Mouse (Mus musculus): ENCODE data around the gene Tor3a. TPM values are rescaled to one million over a fixed set of nuclear protein-coding genes. Genes with fewer than 3 reads are reported as not detected.
A peak's percentile ranks its signal among the peaks of the same experiment; 100 is the strongest.

Gene Tor3a
- polyA plus RNA-seq, 1 experiment = 47.2 TPM

GRCm38 (mm10) chr1:156717751-156718285 is 43.7 kb upstream of the Tor3a start:
- Histone ChIP-seq H3K4me1 (replicated peaks; ENCODE audit: control insufficient read depth, insufficient read depth, low read length) (no peaks in the 10 kb centered on the region), H3K27me3 (ENCODE audit: control insufficient read depth, insufficient read depth, low read length) (no peaks in the 10 kb centered on the region), H3K4me3 (ENCODE audit: control insufficient read depth, insufficient read depth, low read length) (peak overlapping the region; percentile 95), H3K27ac (ENCODE audit: control insufficient read depth, insufficient read depth, low read length) (no peak overlapping the region), H3K36me3 (ENCODE audit: control insufficient read depth, insufficient read depth, low read length) (no peaks in the 10 kb centered on the region)
- WGBS = 27% methylated on average over 13 of the region's 13 CpGs
- no peak for DNase-seq
- TF ChIP-seq POLR2A (IDR thresholded peaks at IDR 0.05; ENCODE audit: control insufficient read depth, extremely low read depth, insufficient read depth, low read length, poor library complexity) (no peak), CTCF (IDR thresholded peaks at IDR 0.05; ENCODE audit: borderline replicate concordance, control insufficient read depth, extremely low read depth, insufficient read depth, low read length, poor library complexity) (no peak)

GRCm38 (mm10) chr1:156716681-156717080 is 42.5 kb upstream of the Tor3a start:
- H3K36me3 ChIP-seq (ENCODE audit: control insufficient read depth, insufficient read depth, low read length) = no peaks in the 10 kb centered on the region
- WGBS = 97% methylated on average over 6 of the region's 6 CpGs
- no peak for DNase-seq

GRCm38 (mm10) chr1:156710472-156711098 is 36.4 kb upstream of the Tor3a start:
- DNase-seq = peak; percentile 22
- Histone ChIP-seq H3K4me3 (ENCODE audit: control insufficient read depth, insufficient read depth, low read length) (no peak overlapping the region), H3K4me1 (replicated peaks; ENCODE audit: control insufficient read depth, insufficient read depth, low read length) (peaks cover 7% of the 10 kb centered on the region), H3K36me3 (ENCODE audit: control insufficient read depth, insufficient read depth, low read length) (0 out of 2 replicates have a peak, but pooled peaks cover 1% of the 10 kb centered on the region), H3K27ac (ENCODE audit: control insufficient read depth, insufficient read depth, low read length) (no peak overlapping the region), H3K27me3 (ENCODE audit: control insufficient read depth, insufficient read depth, low read length) (no peaks in the 10 kb centered on the region)
- WGBS = 24% methylated on average over 10 of the region's 10 CpGs
- TF ChIP-seq POLR2A (IDR thresholded peaks at IDR 0.05; ENCODE audit: control insufficient read depth, extremely low read depth, insufficient read depth, low read length, poor library complexity) (no peak), CTCF (IDR thresholded peaks at IDR 0.05; ENCODE audit: borderline replicate concordance, control insufficient read depth, extremely low read depth, insufficient read depth, low read length, poor library complexity) (no peak)

More at GRCm38 (mm10) chr1:156716681-156717080, 42.5 kb upstream of the Tor3a start:
- H3K27ac ChIP-seq (ENCODE audit: control insufficient read depth, insufficient read depth, low read length) = no peak overlapping the region
- no peak overlapping the region for H3K4me3 ChIP-seq (ENCODE audit: control insufficient read depth, insufficient read depth, low read length)
- TF ChIP-seq CTCF (IDR thresholded peaks at IDR 0.05; ENCODE audit: borderline replicate concordance, control insufficient read depth, extremely low read depth, insufficient read depth, low read length, poor library complexity) (no peak), POLR2A (IDR thresholded peaks at IDR 0.05; ENCODE audit: control insufficient read depth, extremely low read depth, insufficient read depth, low read length, poor library complexity) (no peak)
- H3K27me3 ChIP-seq (ENCODE audit: control insufficient read depth, insufficient read depth, low read length) = no peaks in the 10 kb centered on the region
- no peaks in the 10 kb centered on the region for H3K4me1 ChIP-seq (replicated peaks; ENCODE audit: control insufficient read depth, insufficient read depth, low read length)

DNA sequence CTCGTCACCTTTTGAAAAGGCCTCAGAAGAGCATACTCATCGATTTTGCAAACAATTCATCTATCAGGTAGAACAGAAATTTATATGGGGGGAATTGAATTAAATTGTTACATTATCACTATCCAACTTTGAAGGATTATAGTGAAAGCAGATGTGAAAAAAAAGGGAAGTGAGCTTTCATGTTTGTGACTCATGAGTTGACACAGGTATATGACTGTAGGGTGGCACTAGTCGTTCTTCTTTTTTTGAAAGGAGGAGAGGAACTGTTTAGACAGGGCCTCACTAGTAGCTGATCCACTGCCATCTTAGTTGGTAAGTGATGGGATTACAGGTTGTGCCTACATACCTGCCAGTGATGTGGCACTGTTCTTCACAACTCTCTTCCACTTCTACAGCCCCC is 34.5 kb upstream of the Tor3a start:
- Histone ChIP-seq H3K4me1 (replicated peaks; ENCODE audit: control insufficient read depth, insufficient read depth, low read length) (peaks cover 7% of the 10 kb centered on the region), H3K36me3 (ENCODE audit: control insufficient read depth, insufficient read depth, low read length) (0 out of 2 replicates have a peak, but pooled peaks cover 12% of the 10 kb centered on the region), H3K4me3 (ENCODE audit: control insufficient read depth, insufficient read depth, low read length) (no peak overlapping the region), H3K27me3 (ENCODE audit: control insufficient read depth, insufficient read depth, low read length) (no peaks in the 10 kb centered on the region), H3K27ac (ENCODE audit: control insufficient read depth, insufficient read depth, low read length) (no peak overlapping the region)
- no peak for DNase-seq
- TF ChIP-seq POLR2A (IDR thresholded peaks at IDR 0.05; ENCODE audit: control insufficient read depth, extremely low read depth, insufficient read depth, low read length, poor library complexity) = no peak
- no peak for TF ChIP-seq CTCF (IDR thresholded peaks at IDR 0.05; ENCODE audit: borderline replicate concordance, control insufficient read depth, extremely low read depth, insufficient read depth, low read length, poor library complexity)
- WGBS = 77% methylated on average over 3 of the region's 3 CpGs

GRCm38 (mm10) chr1:156705696-156706285 is 31.6 kb upstream of the Tor3a start:
- 94% methylated on average over 10 of the region's 10 CpGs for WGBS

GRCm38 (mm10) chr1:156703444-156703843 is 29.3 kb upstream of the Tor3a start:
- WGBS = 88% methylated on average over 4 of the region's 4 CpGs

More at GRCm38 (mm10) chr1:156705696-156706285, 31.6 kb upstream of the Tor3a start:
- no peak for TF ChIP-seq CTCF (IDR thresholded peaks at IDR 0.05; ENCODE audit: borderline replicate concordance, control insufficient read depth, extremely low read depth, insufficient read depth, low read length, poor library complexity)
- no peak for TF ChIP-seq POLR2A (IDR thresholded peaks at IDR 0.05; ENCODE audit: control insufficient read depth, extremely low read depth, insufficient read depth, low read length, poor library complexity)
- Histone ChIP-seq H3K36me3 (ENCODE audit: control insufficient read depth, insufficient read depth, low read length) (peaks cover 19% of the 10 kb centered on the region; the same call in 1 of the 2 replicates), H3K4me1 (replicated peaks; ENCODE audit: control insufficient read depth, insufficient read depth, low read length) (peaks cover 5% of the 10 kb centered on the region), H3K27ac (ENCODE audit: control insufficient read depth, insufficient read depth, low read length) (no peak overlapping the region), H3K27me3 (ENCODE audit: control insufficient read depth, insufficient read depth, low read length) (no peaks in the 10 kb centered on the region), H3K4me3 (ENCODE audit: control insufficient read depth, insufficient read depth, low read length) (no peak overlapping the region)
- no peak for DNase-seq

More at GRCm38 (mm10) chr1:156703444-156703843, 29.3 kb upstream of the Tor3a start:
- H3K27me3 ChIP-seq (ENCODE audit: control insufficient read depth, insufficient read depth, low read length) = no peaks in the 10 kb centered on the region
- H3K27ac ChIP-seq (ENCODE audit: control insufficient read depth, insufficient read depth, low read length) = no peak overlapping the region
- peaks cover 19% of the 10 kb centered on the region; the same call in 1 of the 2 replicates for H3K36me3 ChIP-seq (ENCODE audit: control insufficient read depth, insufficient read depth, low read length)
- no peak for DNase-seq
- TF ChIP-seq CTCF (IDR thresholded peaks at IDR 0.05; ENCODE audit: borderline replicate concordance, control insufficient read depth, extremely low read depth, insufficient read depth, low read length, poor library complexity) (no peak), POLR2A (IDR thresholded peaks at IDR 0.05; ENCODE audit: control insufficient read depth, extremely low read depth, insufficient read depth, low read length, poor library complexity) (no peak)
- H3K4me1 ChIP-seq (replicated peaks; ENCODE audit: control insufficient read depth, insufficient read depth, low read length) = no peaks in the 10 kb centered on the region
- H3K4me3 ChIP-seq (ENCODE audit: control insufficient read depth, insufficient read depth, low read length) = no peak overlapping the region
